Mouse (Mus musculus) intestine, postnatal 0 days (tissue): Measurements from ENCODE around the gene Kctd10. TPM values are rescaled to one million over a fixed set of nuclear protein-coding genes. Genes with fewer than 3 reads are reported as not detected.

Source experiments
- ATAC-seq: fragments of 200-750 bp; cut with Nextera tagmentation; 2 replicates; pipeline ENCODE4 v1.8.0; 2017; ENCODE audit warnings: mild to moderate bottlenecking, moderate TSS enrichment, moderate library complexity
- H3K27ac ChIP-seq: fragments of 300-500 bp; sonication (generic); 2 replicates; pipeline ENCODE4 v1.5.1; 2014; ENCODE audit warnings: mild to moderate bottlenecking, low read depth, low read length, moderate library complexity
- H3K27me3 ChIP-seq: fragments of 300-500 bp; sonication (generic); replicated peaks from 2 replicates; pipeline ENCODE4 v1.6.1; 2014; ENCODE audit warnings: low read length, mixed read lengths; ENCODE audit not compliant: control insufficient read depth, insufficient read depth
- H3K36me3 ChIP-seq: fragments of 300-500 bp; sonication (generic); 2 replicates; pipeline ENCODE4 v1.6.1; 2014; ENCODE audit warnings: mild to moderate bottlenecking, moderate library complexity; ENCODE audit not compliant: control insufficient read depth, insufficient read depth
- H3K4me1 ChIP-seq: fragments of 300-500 bp; sonication (generic); replicated peaks from 2 replicates; pipeline ENCODE4 v1.6.1; 2014; ENCODE audit warnings: antibody characterized with exemption, low read length, mixed read lengths; ENCODE audit not compliant: control insufficient read depth, insufficient read depth
- H3K4me2 ChIP-seq: fragments of 300-500 bp; sonication (generic); replicated peaks from 2 replicates; pipeline ENCODE4 v1.6.1; 2014; ENCODE audit warnings: low read depth, mild to moderate bottlenecking, moderate library complexity
- H3K4me3 ChIP-seq: fragments of 300-500 bp; sonication (generic); 2 replicates; pipeline ENCODE4 v1.5.1; 2014; ENCODE audit warnings: low read depth, low read length
- H3K9ac ChIP-seq: fragments of 300-500 bp; sonication (generic); 2 replicates; pipeline ENCODE4 v1.6.1; 2014; ENCODE audit warnings: mild to moderate bottlenecking, low read depth, low read length
- H3K9me3 ChIP-seq: fragments of 300-500 bp; sonication (generic); 2 replicates; pipeline ENCODE4 v1.6.1; 2016; ENCODE audit warnings: mixed run types; ENCODE audit not compliant: control insufficient read depth
- CTCF ChIP-seq: sonication (generic); IDR thresholded peaks from 2 replicates; pipeline ENCODE4 v1.5.1; 2016; ENCODE audit warnings: low read depth, mild to moderate bottlenecking, control low read depth, antibody characterized with exemption, moderate library complexity
- WGBS: fragments of 180-500 bp; shearing (Covaris S2); extraction: QIAGEN DNeasy Blood & Tissue Kit; methylation state at CpG from one replicate; pipeline ENCODE4 v1.1.7; 2014; 5-methylcytosine and 5-hydroxymethylcytosine counted together
- polyA plus RNA-seq: library from polyadenylated mRNA; unstranded; fragments of >200 nt; fragmentation: Nextera tagmentation; extraction: Ambion mirVana; gene quantifications from 2 replicates; pipeline ENCODE4 v1.2.1, GENCODE M21; 2015

Gene Kctd10
- polyA plus RNA-seq, 1 experiment from 2014 or later, result 112 TPM

DNA sequence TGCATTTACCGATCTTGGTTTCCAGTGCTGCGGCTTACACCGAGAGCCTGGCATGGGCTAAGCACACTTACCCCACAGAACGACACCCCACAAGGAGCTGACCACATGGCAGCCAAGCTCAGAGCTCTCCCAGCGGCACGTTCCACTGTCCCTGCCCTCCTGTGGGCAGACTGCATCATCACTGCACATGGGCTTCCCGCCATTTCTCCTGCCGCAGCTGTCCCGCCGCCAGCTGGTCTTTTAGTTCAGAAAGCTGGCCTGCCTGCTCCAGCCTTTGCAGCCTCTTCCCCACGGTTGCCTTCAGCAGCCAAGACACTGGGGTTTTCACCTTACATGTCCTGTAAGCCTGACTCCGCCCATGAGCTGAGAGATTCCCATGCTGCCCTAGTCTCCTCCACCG, 30.1 kb upstream of the Kctd10 start:
- H3K9me3 ChIP-seq, result no peaks in the 10 kb centered on the region
- ATAC-seq, result no peak
- no peak overlapping the region for H3K4me3 ChIP-seq
- no peak overlapping the region for H3K27ac ChIP-seq
- no peaks in the 10 kb centered on the region for H3K27me3 ChIP-seq
- no peak overlapping the region for H3K4me2 ChIP-seq
- peaks cover 100% of the 10 kb centered on the region for H3K36me3 ChIP-seq
- no peaks in the 10 kb centered on the region for H3K4me1 ChIP-seq
- no peak overlapping the region for H3K9ac ChIP-seq
- no peak for TF ChIP-seq CTCF
- 88% methylated on average over 13 of the region's 13 CpGs for WGBS

DNA sequence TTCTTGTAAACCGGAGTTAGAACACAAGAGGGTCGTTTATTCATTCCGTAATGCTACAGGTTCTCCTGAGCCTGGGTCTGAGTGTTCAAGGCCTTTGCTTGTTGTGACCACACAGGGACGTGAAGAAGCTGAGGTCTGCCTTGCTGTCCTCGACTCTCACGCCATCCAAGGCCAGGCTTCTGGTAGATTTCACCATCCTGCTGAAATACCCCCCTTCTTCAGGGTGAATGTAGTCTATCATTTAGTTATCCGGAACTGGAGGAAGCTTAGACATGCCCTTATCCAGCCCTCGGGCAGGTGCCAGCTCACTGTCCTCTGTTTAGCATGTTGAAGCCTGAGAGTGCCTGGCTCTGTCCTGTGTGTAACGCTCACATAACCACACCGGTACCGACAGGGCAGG, 28.5 kb upstream of the Kctd10 start:
- no peak overlapping the region for H3K4me2 ChIP-seq
- WGBS, result 92% methylated on average over 11 of the region's 11 CpGs
- TF ChIP-seq CTCF, result no peak
- no peaks in the 10 kb centered on the region for H3K9me3 ChIP-seq
- no peak overlapping the region for H3K4me3 ChIP-seq
- peaks cover 100% of the 10 kb centered on the region for H3K36me3 ChIP-seq
- no peak for ATAC-seq
- no peaks in the 10 kb centered on the region for H3K4me1 ChIP-seq
- no peak overlapping the region for H3K27ac ChIP-seq
- H3K9ac ChIP-seq, result no peak overlapping the region
- no peaks in the 10 kb centered on the region for H3K27me3 ChIP-seq

DNA sequence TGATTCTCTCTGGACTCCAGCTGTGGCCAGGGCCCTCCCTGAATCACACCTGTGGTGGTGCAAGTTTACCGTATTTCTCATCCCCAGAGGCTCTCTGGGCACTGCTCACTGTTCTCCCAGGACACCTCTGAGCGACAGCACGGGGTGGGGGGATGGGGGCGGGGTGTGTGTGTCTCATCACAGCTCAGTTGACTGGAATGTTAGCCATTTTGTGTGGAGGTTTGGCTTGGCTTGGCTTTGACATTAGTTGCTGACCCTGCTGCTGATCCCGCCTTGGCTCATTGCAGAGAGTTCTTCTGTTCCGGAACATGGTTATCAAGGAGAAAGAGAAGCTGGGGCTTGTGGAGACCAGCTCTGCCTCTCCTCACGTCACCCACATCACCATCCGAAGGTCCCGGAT, 27.5 kb upstream of the Kctd10 start:
- no peak for TF ChIP-seq CTCF
- Histone ChIP-seq H3K36me3 (peaks cover 99% of the 10 kb centered on the region), H3K9ac (no peak overlapping the region), H3K4me1 (no peaks in the 10 kb centered on the region), H3K27me3 (no peaks in the 10 kb centered on the region), H3K9me3 (no peaks in the 10 kb centered on the region), H3K4me3 (no peak overlapping the region), H3K27ac (no peak overlapping the region), H3K4me2 (no peak overlapping the region)
- ATAC-seq, result no peak
- WGBS, result 91% methylated on average over 9 of the region's 9 CpGs

DNA sequence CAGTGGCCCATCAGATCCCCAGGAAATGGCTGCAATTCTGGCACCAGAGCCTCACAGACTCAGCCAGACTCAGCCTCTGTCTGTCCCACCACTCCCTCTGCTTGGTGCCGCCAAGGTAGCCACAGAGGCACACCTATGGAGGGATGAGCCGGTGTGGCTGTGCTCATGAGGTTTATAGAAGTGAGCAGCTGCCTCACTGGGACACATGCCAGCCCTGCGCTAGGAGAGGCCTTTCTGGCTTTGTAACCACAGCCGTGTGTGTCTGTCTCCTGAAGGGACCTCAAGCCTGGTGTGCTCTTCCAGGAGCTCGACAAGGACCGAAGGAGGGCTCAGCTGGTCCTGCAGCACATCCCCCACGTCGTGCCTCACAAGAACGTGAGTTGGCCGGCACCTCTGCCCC, 27.0 kb upstream of the Kctd10 start:
- no peak for ATAC-seq
- H3K4me3 ChIP-seq, result no peak overlapping the region
- H3K27me3 ChIP-seq, result no peaks in the 10 kb centered on the region
- H3K36me3 ChIP-seq, result peaks cover 99% of the 10 kb centered on the region
- TF ChIP-seq CTCF, result no peak
- no peak overlapping the region for H3K4me2 ChIP-seq
- no peak overlapping the region for H3K27ac ChIP-seq
- H3K4me1 ChIP-seq, result no peaks in the 10 kb centered on the region
- H3K9ac ChIP-seq, result no peak overlapping the region
- whole genome bisulfite sequencing, result 82% methylated on average over 10 of the region's 10 CpGs
- H3K9me3 ChIP-seq, result no peaks in the 10 kb centered on the region

DNA sequence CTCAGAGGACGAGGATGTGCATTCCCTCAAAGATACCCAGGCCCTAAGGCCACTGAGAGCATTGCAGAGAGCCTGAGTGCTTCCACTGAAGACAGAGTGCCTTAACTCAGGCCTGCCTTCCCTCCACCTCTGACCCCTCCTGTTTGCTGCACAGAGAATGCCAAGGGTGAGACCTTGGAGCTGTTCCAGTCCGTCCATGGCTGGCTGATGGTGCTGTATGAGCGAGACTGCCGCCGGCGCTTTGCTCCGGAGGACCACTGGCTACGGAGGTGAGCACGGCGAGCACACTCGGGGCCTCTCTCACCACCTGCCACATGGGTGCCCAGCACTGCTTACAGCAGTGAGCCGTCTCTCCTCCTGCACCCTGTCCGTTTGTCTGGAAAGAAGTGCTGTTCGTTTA, 26.3 kb upstream of the Kctd10 start:
- no peak for ATAC-seq
- Histone ChIP-seq H3K27ac (no peak overlapping the region), H3K27me3 (no peaks in the 10 kb centered on the region), H3K4me2 (no peak overlapping the region), H3K4me1 (no peaks in the 10 kb centered on the region), H3K9me3 (no peaks in the 10 kb centered on the region), H3K36me3 (peaks cover 99% of the 10 kb centered on the region), H3K4me3 (no peak overlapping the region), H3K9ac (no peak overlapping the region)
- WGBS, result 94% methylated on average over 14 of the region's 14 CpGs
- TF ChIP-seq CTCF, result no peak

DNA sequence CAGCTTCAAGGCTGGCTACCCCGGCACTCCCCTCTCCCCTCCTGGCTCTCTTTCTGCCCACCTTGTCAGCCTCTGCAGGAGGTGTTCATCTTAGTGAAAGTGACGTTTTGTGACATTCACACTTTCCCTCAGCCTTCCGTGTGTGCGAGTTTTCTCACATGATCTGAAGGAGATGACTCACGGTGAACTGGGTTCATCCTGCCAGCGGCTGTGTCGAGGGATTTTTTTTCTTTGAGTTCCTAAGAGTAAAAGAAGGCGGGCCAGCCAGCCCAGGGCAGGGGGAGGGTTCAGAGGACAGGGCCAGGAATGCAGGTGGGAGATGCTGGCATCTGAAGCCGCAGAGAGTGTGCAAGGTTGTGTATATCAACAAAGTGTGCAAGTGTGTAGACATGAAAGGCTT, 12.9 kb upstream of the Kctd10 start:
- WGBS, result 73% methylated on average over 9 of the region's 9 CpGs

DNA sequence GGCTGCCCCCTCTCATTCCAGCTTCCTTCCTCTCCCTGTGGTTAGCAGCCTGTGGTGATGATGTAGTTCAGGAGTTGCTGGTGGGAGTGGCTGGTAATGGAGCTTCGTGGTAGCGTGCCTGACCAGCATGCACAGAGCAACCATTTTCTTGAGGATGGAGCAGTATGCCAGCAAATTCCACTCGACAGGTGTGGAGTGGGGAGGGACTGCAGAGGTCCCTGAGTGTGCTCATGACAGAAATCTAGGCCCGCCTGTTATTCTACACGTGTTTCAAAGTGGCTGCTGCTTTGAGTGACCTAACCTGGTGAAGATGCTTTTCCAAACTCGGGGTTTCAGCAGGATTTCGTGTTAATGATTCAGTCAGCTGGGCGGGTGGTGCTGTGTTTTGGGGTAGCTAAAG, 4.1 kb upstream of the Kctd10 start:
- Histone ChIP-seq H3K9ac (no peak overlapping the region), H3K4me3 (no peak overlapping the region), H3K27me3 (no peaks in the 10 kb centered on the region), H3K4me2 (no peak overlapping the region), H3K4me1 (0 out of 2 replicates have a peak, but pooled peaks cover 6% of the 10 kb centered on the region), H3K36me3 (peaks cover 55% of the 10 kb centered on the region), H3K9me3 (no peaks in the 10 kb centered on the region), H3K27ac (no peak overlapping the region)
- 92% methylated on average over 8 of the region's 8 CpGs for whole genome bisulfite sequencing
- ATAC-seq, result no peak
- TF ChIP-seq CTCF, result no peak

More for the DNA sequence above, 12.9 kb upstream of the Kctd10 start:
- TF ChIP-seq CTCF, result no peak
- H3K36me3 ChIP-seq, result peaks cover 85% of the 10 kb centered on the region
- H3K9me3 ChIP-seq, result no peaks in the 10 kb centered on the region
- no peak overlapping the region for H3K27ac ChIP-seq
- no peak overlapping the region for H3K9ac ChIP-seq
- H3K4me1 ChIP-seq, result no peaks in the 10 kb centered on the region
- no peak for ATAC-seq
- no peak overlapping the region for H3K4me2 ChIP-seq
- no peaks in the 10 kb centered on the region for H3K27me3 ChIP-seq
- H3K4me3 ChIP-seq, result no peak overlapping the region
